Mouse (Mus musculus): Measurements from ENCODE around the gene Gm7102.
"Not testable (repeated sequence)": the region's sequence is repeated elsewhere in the genome, so short reads cannot be mapped to it uniquely, and the experiment has no call there.

The Gm7102 gene

GRCm38 (mm10) chr19:61175756-61176324 is at the start of gene Gm7102:
TSS of gene Gm7102 (minus strand) at chr19:61176309.
- no peak for DNase-seq (ENCODE audit: low read depth in 1 of 2, low spot score in 2 of 2)

GRCm38 (mm10) chr19:61224678-61225525 is 48.8 kb upstream of the Gm7102 start:
- DNase-seq (ENCODE audit: low read depth in 1 of 2, low spot score in 2 of 2) = no peak

- DNase-seq (ENCODE audit: low read depth in 1 of 2, low spot score in 2 of 2) = peak in 1 of 2 experiments; percentile 16
Observed at GRCm38 (mm10) chr19:61223706-61224328, 47.7 kb upstream of the Gm7102 start.

GRCm38 (mm10) chr19:61207506-61207905 is 31.4 kb upstream of the Gm7102 start:
- not testable (repeated sequence) for DNase-seq (ENCODE audit: low read depth in 1 of 2, low spot score in 2 of 2)

- no peak for DNase-seq (ENCODE audit: low read depth in 1 of 2, low spot score in 2 of 2)
Observed at GRCm38 (mm10) chr19:61199836-61200235, 23.7 kb upstream of the Gm7102 start.

- peak; percentile 74 to 84 for DNase-seq (ENCODE audit: low read depth in 1 of 2, low spot score in 2 of 2)
Observed at GRCm38 (mm10) chr19:61199316-61199715, 23.2 kb upstream of the Gm7102 start.

GRCm38 (mm10) chr19:61183590-61183989 is 7.5 kb upstream of the Gm7102 start, which contains the start of gene Gm6020:
TSS of gene Gm6020 (plus strand) at chr19:61183890.
- DNase-seq (ENCODE audit: low read depth in 1 of 2, low spot score in 2 of 2) = not testable (repeated sequence)

- no peak for DNase-seq (ENCODE audit: low read depth in 1 of 2, low spot score in 2 of 2)
Observed at GRCm38 (mm10) chr19:61151701-61152420, 24.2 kb downstream of the Gm7102 start.

GRCm38 (mm10) chr19:61151372-61151700 is 24.8 kb downstream of the Gm7102 start:
- DNase-seq (ENCODE audit: low read depth in 1 of 2, low spot score in 2 of 2) = no peak

GRCm38 (mm10) chr19:61141299-61141698 is 34.8 kb downstream of the Gm7102 start:
- DNase-seq (ENCODE audit: low read depth in 1 of 2, low spot score in 2 of 2) = no peak

- DNase-seq (ENCODE audit: low read depth in 1 of 2, low spot score in 2 of 2) = peak; percentile 60 to 64
Observed at GRCm38 (mm10) chr19:61140342-61141206, 35.5 kb downstream of the Gm7102 start, which contains the start of gene Zfp950. TSS of gene Zfp950 (minus strand) at chr19:61140840.

GRCm38 (mm10) chr19:61138655-61139054 is 37.5 kb downstream of the Gm7102 start:
- no peak for DNase-seq (ENCODE audit: low read depth in 1 of 2, low spot score in 2 of 2)

- DNase-seq (ENCODE audit: low read depth in 1 of 2, low spot score in 2 of 2) = no peak
Observed at GRCm38 (mm10) chr19:61131096-61131495, 45.0 kb downstream of the Gm7102 start.
